Mouse (Mus musculus): Measurements from ENCODE around the gene Ifnar1.
"Not testable (repeated sequence)": the region's sequence is repeated elsewhere in the genome, so short reads cannot be mapped to it uniquely, and the experiment has no call there.

The Ifnar1 gene

DNA sequence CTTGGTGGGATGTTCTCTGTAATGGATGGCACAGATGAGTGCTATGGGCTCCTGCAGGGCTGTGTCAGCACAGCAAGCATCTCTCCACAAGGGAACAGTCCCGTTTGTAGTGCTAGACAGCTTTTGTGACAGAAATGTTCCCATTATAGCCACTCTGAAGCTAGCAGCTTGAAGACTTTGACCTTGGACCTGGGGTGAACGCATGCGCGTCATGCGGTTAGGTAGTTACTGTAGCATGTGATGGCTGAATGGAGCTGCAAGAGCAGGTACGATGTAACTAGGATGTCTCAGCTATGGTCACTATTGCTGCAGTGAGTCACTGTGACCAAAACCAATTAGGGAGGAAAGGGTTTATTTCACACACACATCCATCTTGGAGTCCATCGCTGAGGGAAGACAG lies 13.0 kb downstream of the Ifnar1 start:
- in situ Hi-C loops (cut with MboI, MseI): loop anchor here (10.0 kb wide), 1 partner anchor 423 kb away; no protein-coding TSS in a partner anchor

DNA sequence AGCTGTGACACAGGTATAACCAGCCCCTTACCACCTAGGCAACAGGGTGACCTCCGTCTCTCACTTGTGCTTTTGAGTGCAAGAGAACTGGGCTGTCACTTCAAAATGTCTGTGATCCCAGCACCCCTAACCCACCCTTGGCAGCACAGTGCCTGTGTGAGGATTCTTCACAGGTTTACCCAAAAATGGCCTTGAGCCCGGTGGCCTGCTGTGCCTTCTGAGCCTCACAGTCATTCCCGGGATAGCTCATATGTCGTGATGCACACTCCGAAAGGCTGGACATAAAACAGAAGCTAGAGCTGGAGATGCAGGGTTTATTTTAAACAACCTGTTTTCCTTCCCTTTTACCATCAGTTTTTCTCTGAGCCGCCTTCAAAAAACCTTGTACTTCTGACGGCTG lies 19.7 kb downstream of the Ifnar1 start:
- in situ Hi-C loops (cut with MboI, MseI): no loop called here

DNA sequence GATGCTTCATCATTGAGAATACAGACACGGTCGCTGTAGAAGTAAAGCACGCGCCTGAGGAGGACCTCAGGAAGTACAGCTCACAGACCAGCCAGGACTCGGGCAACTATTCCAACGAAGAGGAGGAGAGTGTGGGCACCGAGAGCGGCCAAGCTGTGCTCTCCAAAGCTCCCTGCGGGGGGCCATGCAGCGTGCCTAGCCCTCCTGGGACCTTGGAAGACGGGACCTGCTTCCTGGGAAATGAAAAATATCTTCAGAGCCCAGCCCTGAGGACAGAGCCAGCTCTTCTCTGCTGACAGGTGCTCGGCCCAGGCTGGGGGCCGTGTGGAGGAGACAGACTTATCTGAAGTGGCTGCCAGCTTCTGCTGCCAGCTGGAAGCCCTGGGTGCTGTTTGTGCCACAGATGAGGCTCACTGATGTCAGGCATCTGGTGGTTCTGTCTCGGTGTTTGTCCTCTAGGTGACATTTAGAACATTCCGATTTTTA lies 20.1 kb downstream of the Ifnar1 start:
- in situ Hi-C loops (cut with MboI, MseI): no loop called here

DNA sequence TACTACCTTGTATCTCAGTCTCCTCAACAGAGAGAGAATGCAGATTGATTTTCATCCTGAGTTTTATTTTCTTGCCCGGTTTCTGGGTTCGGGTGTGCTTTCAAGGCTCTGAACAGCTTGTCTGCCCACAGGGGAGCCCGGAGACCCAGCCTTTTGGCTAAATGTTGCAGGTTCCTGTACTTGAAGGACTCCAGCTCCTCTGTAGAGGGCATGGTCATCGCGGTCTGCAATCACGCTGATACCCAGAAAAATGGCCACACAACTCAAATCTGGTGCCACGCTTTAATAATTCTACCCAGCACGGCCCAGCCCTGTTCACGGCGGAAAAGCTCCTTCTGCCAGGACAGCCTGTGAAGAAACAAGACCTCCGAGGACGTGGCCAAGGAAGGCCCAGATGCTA lies 21.4 kb downstream of the Ifnar1 start:
- in situ Hi-C loops (cut with MboI, MseI): no loop called here

DNA sequence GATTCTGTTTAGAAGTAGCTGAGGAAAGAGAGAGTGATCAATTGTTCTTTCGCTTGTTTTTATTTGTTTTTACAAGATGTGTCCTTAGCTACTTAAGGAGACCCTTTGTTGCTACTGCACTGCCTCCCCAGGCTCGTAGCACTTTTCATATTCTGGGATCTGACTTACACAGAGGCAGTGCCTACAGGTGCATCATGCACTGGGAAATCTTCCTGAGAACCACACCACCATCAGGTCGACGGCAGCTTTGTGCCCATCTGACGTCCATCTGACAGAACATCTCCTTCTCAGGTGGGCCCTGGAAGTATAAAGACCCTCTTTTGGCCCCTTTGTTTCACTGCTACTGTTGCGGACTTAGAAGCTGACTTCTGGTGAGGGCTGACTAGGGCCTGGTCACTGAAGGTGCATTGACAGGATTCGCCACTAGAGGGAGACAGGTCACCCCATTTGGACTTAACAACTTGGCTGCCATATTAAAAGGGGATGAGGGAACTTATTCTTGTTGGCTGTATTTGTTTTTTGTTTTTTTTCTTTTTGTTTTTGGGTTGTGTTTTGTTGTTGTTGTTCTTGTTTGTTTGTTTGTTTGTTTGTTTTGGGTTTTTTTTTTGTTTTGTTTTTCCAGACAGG lies 27.2 kb downstream of the Ifnar1 start:
- in situ Hi-C loops (cut with MboI, MseI): loop anchor here (5.0 kb wide), 1 partner anchor 75 kb away; no protein-coding TSS in a partner anchor

DNA sequence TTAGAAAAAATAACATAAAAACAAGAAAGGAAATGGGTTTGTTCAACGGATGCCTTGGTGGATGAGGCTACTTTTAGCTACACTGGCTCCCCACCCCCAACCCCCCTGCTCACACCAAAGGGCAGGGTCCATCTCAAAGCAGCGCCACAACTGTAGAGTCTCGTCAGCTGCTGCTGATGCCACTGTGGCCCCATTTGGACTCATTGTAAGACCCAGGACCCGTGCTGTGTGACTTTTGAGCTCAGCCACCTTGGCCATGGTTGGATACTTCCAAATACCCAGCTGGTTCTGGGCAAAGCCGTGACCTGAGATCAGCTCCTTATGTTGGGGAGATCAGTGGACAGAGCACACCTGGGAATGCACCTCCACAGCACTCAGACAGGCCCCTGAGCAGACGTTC lies 28.1 kb downstream of the Ifnar1 start:
- in situ Hi-C loops (cut with MboI, MseI): loop anchor here (5.0 kb wide), 1 partner anchor 74 kb away; no protein-coding TSS in a partner anchor

DNA sequence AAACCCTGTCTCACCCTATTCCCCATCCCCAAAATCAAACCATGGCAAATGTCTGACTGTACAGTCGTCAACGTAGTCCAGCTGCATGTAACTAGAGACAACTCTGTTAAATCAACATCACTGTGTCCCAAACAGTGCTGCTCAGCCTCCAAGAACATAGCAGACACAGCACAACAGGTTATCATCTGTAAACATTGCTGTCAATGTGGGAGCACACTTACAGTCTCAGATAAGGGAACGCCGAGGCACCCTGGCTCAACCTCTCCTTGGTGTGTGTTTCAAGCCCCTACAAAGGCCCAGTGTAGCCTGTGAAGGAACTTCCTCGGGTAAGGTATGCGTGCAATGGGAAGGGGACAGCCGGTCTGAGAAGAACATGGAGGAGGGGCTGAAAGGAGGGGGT lies 32.0 kb downstream of the Ifnar1 start:
- in situ Hi-C loops (cut with MboI, MseI): no loop called here

DNA sequence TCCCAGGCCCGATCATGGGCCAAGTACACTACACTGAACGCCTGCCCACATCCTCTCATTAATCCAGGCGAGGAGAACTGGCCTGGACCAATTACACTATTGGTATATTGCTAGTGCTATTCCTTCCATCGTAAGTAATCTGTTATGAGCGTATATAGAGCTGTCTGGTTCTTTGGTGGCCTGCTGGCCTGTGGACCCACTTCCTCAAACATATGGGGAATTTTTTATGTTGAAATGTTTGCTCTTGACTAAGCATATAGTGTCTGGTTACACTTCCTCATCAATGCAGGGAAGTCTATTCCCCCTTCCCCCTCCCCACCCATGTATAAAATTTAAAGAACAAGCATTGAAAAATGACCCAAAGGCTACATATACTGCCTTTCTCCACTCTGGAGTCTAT lies 37.0 kb downstream of the Ifnar1 start:
- in situ Hi-C loops (cut with MboI, MseI): no loop called here

DNA sequence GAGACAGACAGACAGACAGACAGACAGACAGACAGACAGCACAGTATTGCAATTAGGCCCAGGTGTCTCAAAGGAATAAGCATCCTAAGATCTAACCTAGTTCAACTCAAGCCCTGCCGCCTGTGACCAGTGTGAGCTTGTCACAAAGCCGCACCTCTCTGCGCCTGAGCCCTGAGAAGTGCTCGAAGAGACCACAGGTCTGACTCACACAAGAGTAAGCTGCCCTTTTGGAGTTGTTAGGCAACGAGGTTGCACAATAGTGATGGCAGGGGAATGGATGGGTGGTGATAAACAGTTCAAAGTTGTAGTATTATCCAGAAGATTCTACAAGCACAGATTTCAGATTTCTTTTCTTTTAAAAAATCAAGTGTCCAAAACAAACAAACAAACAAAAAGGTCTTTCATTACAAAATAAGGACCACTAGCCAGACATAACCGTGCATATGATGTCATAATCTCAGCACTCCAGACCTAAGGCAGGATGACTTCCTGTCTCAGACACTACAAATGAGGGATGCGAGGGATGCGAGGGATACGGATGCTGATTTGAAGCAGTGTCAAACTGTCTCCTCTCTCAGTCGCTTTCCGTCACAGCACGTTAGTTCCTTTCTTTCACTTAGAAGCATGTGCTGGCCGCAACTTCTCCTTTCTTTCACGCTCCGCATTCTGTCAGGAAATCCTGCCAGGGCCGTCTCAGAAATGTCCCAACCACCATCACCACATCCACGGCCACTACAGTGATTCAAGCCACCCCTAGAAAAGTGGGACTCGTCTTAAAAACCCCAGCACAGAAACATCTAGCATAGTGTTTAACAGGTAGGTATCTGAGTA lies 37.7 kb downstream of the Ifnar1 start:
- in situ Hi-C loops (cut with MboI, MseI): no loop called here

DNA sequence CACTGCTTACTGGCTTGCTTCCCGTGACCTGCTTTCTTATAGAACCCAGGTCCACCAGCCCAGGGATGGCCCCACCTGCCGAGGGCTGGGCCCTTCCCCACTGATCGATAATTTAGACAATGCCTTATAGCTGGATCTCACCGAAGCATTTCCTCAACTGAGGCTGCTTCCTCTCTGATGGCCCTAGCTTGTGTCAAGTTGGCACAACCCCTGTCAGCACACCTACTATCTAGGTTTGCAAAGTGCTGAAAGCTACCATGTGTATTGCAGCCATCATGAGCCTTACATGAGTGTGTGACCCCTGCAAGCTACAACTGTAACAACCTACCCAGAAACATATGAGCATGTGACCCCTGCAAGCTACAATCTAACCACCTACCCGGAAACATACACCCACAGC lies 39.2 kb downstream of the Ifnar1 start:
- in situ Hi-C loops (cut with MboI, MseI): no loop called here

DNA sequence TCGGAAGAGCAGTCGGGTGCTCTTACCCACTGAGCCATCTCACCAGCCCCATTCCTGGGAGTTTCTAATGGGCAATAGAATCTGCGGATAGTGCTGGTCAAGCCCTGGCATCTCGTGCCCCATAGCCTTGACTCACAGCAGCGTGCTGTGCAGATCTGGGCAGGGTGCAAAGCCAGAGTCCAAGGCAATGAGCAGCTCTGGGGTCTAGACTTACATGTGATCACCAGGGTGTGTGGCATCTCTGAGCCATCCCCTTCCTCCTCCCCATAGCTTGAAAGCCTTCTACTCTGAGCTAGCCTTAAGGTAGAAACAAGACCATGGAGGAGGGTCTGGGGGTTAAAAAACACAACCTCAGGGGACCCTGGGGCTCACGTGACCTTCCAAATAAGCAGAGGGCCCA lies 41.2 kb downstream of the Ifnar1 start:
- in situ Hi-C loops (cut with MboI, MseI): no loop called here

DNA sequence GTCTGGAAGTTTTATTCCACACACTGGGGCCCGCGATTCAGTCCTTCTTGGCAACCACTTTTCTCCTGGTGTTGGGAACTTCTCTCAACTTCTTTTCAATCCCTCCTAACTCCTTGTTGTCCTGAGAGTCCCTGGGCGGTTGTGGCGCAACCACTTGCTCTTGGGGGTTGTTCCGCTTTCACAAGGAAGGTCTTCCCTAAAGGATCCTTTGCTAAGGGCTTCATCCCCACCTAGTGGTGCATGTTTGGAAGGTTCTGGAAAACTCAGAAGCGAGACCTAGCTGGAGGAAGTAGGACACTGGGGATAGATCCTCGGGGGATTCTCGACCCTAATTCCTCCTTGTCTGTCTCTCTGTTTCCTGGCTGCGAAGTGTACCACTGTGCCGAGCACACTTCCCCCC lies 42.0 kb downstream of the Ifnar1 start:
- in situ Hi-C loops (cut with MboI, MseI): no loop called here

DNA sequence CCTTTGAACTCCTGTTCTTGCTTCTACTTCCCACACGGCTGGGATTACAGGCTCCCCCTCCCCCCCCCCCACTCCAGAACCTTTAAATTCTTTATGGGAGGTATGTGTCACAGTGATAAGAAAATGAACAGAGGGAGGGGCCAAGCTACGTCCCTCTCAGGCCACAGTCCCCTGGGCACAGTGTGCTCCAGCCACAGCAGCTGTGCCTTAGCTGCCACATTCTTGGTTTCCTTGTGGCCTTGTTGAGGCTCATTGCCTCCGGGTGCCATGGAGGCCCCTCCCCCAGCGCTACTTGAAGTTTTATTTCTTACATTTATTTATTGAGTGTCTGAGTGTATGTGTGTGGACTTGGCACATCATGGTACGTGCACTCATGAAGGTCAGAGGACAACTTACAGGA lies 42.5 kb downstream of the Ifnar1 start:
- in situ Hi-C loops (cut with MboI, MseI): no loop called here

DNA sequence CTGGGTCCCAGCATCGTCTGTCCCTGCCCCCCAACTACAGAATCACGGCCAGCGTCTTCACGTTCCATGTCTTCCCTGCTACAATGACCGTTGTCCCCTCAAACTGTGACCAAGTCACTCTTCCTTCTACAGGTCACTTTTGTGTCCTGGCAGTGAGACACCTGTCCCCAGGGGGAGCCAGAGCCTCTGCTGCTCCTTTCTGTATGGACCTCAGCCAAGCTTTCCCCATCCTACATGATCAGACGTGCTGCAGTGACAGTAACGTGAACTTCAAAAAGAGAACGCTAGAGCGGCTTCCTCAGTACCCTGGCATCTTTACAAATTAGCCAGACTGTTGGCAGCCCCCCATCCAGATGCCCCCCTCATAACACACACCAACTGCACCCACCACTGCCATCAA lies 43.5 kb downstream of the Ifnar1 start:
- in situ Hi-C loops (cut with MboI, MseI): no loop called here

DNA sequence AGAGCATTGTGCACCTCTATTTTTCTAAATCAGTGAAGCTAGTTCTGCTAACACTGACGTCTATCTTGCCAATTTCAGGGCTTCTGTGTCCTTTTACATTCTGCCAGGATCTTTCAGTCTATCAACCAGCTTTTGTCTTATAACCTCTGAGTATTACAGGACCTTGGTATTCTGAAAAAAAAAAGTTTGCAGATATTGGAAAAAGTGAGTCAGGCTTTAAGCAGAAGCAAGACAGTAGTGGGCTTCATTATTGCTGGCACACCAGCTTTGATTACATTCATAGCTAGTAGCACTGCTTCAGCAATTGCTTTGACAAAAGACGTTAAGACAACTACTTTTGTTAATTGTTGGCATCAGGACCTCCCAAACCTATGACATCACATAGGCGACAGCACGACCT lies 45.8 kb downstream of the Ifnar1 start:
- in situ Hi-C loops (cut with MboI, MseI): not testable (repeated sequence)

DNA sequence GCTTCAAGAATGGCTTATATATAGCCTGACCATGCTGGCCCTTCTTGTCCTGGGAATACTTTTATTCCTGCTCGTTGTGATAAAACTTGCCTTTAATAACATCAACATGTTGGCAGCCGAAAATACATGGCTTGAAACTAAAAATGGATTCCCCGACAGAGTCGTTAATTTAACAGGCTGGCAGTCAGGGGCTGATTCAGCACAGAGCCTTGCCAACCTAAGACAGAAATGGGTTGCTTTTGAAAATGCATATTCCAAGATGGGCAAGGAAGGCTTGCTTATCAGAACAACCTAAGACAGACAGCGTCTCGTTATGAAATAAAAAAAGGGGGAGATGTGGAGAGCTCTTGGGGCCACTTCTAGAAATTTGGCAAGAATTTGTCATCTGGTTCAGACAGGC lies 46.8 kb downstream of the Ifnar1 start:
- in situ Hi-C loops (cut with MboI, MseI): no loop called here

DNA sequence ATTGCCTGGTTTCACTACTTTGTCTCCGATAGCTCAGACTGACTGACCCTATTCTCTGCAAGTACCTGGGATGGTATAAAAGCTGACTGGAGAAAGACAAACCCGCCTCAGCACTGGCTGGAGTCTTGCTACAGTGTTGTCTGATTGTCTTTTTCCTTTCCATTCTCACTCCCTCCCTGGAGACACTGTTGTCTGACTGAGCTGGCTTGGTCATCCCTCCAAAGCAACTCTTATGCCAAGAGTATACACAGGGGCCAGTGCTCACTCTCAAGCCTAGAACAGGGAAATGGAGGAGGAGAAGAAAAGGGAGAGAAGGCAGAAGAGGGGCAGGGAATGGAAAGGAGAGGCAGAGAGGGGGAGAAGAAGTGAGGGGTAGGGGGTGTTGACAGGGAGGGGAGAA lies 47.4 kb downstream of the Ifnar1 start:
- in situ Hi-C loops (cut with MboI, MseI): no loop called here

DNA sequence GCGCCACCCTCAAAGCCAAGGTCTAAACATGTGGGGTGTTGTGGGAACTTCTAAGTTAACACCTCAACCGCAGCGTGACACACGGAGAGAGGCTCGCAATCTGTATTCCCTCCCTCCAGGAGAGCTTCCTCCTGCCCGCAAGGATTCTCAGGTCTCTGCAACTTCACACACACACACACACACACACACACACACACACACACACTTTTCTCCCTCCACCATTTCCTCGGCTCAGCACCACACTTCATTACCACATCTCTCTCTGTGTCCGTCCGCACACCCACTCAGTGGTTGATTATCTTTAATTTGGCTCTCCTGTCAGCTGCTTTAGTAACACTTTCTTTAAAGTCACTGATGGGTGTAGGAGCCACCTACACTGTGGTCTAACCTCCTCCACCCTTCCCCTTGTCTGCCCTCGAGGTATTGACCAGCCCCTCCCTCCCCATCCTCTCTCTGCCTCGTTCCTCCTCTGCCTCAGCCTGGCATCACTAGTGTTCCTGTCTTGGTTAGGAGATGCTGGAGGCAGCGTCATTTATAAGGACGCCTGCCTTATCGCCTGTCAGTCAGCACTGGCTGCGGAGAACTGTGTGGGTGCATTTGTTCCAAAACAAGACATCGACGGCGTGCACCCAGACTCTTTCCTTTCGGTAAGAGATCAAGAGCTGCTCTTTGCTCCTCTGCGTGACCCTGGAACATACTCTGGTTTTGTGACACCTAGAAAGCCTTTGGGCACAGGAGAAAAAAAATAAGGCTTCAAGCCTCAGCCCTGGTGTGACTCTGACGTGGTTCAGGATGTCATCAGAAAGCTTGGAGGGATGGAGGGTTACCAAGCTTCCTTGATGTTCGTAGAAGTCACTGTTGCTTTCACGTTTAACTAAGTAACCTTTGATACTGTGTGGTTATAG lies 48.3 kb downstream of the Ifnar1 start:
- in situ Hi-C loops (cut with MboI, MseI): no loop called here

DNA sequence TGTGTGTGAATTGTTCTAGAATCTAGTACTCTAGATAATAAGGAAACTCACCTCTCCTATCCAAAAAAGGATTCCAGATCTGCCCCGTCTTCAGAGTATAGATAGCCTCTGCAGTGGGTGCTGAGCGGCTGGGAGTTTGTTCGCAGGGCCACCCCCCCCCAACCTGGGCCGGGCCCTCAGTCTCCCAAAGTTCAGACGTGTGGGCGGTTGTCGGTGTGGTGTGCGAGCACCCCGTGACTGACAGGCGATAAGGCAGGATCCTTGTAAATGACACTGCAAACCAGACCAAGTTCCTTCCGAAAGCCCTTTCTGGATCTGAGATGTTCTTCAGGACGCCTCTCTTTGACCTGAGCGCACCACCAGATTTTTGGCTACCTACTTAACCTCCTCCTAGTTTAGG lies 49.4 kb downstream of the Ifnar1 start:
- in situ Hi-C loops (cut with MboI, MseI): no loop called here

DNA sequence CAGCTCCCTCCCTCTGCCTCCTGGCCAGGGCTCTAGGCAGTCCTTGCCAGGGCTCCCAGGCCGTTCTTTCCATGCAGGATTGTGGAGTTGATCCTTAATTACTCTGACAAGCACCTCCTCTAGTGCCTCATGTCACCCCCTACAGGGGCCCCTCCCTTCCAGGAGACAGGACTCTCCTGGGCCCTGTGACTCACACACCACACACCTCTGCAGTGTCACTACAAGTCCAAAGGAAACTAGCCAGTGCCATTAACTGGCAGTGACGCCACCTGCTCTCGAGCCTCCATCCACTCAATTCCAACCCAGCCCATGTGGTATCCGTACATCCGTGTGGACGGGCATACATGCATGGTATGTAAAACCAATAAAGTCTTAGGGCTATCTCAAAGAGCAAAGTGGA lies 49.9 kb downstream of the Ifnar1 start:
- in situ Hi-C loops (cut with MboI, MseI): loop anchor here (5.0 kb wide), 1 partner anchor 63 kb away; no protein-coding TSS in a partner anchor

DNA sequence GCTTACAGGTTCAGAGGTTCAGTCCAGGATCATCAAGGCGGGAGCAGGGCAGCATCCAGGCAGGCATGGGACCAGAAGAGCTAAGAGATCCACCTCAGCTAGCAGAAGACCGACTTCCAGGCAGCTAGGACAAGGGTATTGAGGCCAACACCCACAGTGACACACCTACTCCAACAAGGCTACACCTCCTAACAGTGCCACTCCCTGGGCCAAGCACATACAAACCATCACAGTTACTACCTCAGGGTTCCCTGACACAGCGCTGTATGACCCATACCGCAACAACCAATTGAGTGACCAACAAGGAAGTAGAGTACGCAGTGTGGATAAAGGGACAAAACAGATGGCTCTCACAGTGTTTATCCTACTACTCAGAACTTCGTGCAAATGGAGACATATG lies 51.3 kb downstream of the Ifnar1 start:
- in situ Hi-C loops (cut with MboI, MseI): loop anchor here (5.0 kb wide), 1 partner anchor 64 kb away; no protein-coding TSS in a partner anchor

DNA sequence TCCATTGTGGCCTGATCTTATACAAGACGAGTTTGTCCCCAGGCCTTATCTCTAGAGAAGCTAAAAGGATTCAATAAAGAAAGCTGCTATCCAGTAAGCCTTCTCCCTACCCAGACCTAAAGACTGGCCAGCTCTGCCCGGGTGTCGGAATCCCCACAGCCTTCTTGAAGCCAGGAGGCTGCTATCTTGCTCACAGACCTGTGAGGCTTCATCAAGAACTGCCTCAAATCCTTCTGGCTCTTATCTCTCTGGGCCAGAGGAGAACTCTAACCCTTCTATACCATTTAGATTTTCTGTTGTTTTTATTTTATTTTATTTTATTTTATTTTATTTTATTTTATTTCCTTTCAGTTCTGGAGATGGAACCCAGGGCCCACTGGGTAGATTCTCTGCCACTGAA lies 52.0 kb downstream of the Ifnar1 start:
- in situ Hi-C loops (cut with MboI, MseI): loop anchor here (5.0 kb wide), 1 partner anchor 65 kb away; no protein-coding TSS in a partner anchor
